Mouse (Mus musculus) hematopoietic stem cell, adult 5-6 weeks (primary cell): ENCODE measurements around the gene Olfr610. TPM values are rescaled to one million over a fixed set of nuclear protein-coding genes. Genes with fewer than 3 reads are reported as not detected.
"Not testable (repeated sequence)": the region's sequence is repeated elsewhere in the genome, so short reads cannot be mapped to it uniquely, and the experiment has no call there.

ENCODE experiments used
- ATAC-seq, 2 experiments: fragments of 125-278 bp in 1 of 2; replicated peaks in 1 of 2; 2 replicates each; pipeline ENCODE4 v1.8.0; 2016 to 2017; ENCODE audit warnings: inconsistent platforms in 2 of 2, mild to moderate bottlenecking in 2 of 2, moderate number of reproducible peaks in 2 of 2, low read depth in 1 of 2, moderate TSS enrichment in 1 of 2; ENCODE audit not compliant: low FRiP score in 2 of 2, poor library complexity in 2 of 2, severe bottlenecking in 2 of 2, insufficient read depth in 1 of 2, low TSS enrichment in 1 of 2
- total RNA-seq: library from RNA; stranded (forward); fragments of 172-1452, 232-1000 nt; gene quantifications from 2 replicates; pipeline ENCODE4 v1.2.3, GENCODE M21; 2017

Olfr610 gene
- total RNA-seq, result not detected in 2 replicates

DNA sequence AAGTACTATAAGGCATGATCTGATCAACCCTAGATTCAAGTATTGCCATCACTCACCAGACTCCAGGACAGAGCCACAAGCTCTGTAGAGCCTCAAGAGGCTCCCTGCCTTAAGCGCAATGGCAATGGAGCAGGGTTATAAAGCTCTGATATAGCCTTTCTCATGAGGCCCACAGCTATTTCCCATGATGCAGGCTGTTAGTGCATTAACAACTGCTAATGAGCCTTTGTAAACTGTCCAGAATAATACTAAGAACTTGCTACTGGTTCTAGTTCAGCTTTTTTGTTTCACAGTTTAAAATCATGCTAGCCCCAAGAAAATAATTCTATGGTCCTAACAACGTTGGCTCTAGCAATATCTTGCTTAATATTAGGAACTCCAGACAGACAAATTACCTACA lies at the start of gene Olfr610:
Olfr610 (minus strand) TSS at position 101 of the 400 bp plus-strand sequence.
- no peak for ATAC-seq

DNA sequence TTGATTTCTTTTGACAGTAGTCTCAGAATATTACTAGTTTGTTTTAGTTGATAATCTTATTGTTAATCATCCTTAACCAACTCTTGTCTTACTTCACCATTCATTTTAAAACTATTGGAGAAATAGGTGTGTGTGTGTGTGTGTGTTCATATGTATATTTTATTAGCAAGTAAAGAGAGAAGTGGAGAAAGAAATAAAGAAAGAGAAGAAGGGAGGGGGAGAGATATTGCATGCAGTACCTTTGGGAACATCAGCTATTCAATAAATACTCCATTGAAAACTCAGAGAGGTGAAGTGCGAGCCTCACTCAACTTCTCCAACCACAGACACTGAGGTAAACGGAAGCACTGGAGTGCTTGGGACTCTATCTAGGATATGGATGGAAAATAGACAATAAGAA lies 43.9 kb upstream of the Olfr610 start, which contains the start of gene Olfr615:
Olfr615 (plus strand) TSS at position 301 of the 400 bp plus-strand sequence.
- no peak for ATAC-seq

DNA sequence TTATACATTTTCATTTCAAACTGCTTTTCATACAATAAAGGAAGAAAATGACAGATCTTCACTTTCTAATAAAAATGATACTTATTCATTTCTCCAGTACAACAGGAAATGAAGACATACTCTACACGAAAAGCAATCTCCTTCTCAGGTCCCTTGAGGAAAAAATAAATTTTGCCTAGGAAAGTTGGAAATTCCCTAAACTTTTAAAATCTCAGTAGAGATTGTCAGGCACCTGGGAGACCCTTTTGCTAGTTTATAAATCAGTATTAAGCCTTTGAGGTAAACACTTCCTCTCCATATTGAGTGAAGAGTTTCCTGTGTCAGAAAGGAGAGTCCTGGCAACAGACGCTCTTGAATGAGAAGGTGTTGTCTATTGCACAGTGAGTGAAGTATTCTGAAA lies 35.9 kb upstream of the Olfr610 start, which contains the start of gene Olfr613:
Olfr613 (plus strand) TSS at position 301 of the 400 bp plus-strand sequence.
- ATAC-seq, result no peak

DNA sequence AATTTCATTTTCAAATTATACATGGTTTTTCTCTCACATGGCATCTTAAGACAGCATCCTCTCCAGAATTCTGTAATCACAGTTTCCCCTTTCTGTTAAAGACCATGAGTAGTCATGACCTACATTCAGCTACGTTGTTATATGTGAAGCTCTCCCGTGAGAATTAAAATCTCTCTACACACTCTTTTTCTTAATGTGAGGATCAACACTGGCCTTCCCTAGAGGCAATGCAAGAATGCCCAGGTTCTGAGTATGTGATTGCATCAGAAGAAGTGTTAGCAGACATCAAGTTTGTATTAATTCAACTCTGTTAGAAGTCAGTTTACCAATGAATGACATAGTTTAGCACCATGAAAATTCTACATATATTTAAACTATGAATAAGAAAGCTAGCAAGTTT lies 30.7 kb upstream of the Olfr610 start, which contains the start of gene Olfr612:
Olfr612 (minus strand) TSS at position 101 of the 400 bp plus-strand sequence.
- not testable (repeated sequence) for ATAC-seq

DNA sequence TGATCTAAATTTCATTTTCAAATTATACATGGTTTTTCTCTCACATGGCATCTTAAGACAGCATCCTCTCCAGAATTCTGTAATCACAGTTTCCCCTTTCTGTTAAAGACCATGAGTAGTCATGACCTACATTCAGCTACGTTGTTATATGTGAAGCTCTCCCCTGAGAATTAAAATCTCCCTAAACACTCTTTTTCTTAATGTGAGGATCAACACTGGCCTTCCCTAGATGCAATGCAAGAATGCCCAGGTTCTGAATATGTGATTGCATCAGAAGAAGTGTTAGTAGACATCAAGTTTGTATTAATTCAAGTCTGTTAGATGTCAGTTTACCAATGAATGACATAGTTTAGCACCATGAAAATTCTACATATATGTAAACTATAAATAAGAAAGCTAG lies 8.8 kb upstream of the Olfr610 start, which contains the start of gene Olfr611:
Olfr611 (minus strand) TSS at position 101 of the 400 bp plus-strand sequence.
- ATAC-seq, result not testable (repeated sequence)

DNA sequence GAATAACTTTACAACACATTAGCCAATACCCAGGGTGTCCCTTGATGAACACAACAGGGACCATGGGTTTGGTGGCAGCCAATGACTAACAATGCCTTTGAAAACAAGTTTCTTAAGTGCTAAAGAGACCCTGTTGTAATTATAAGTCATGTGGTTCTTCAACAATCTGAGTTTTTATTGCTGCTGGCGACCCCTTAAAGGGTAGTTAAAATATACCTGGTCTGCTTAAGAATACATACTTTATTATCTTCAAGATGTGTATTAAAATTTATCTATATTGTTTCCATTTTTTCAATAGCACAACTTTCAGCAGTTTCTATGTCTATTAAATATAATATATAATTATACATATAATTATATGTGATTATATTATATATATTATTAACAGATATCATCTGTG lies 14.0 kb downstream of the Olfr610 start, which contains the start of gene Olfr609:
Olfr609 (minus strand) TSS at position 101 of the 400 bp plus-strand sequence.
- no peak for ATAC-seq

DNA sequence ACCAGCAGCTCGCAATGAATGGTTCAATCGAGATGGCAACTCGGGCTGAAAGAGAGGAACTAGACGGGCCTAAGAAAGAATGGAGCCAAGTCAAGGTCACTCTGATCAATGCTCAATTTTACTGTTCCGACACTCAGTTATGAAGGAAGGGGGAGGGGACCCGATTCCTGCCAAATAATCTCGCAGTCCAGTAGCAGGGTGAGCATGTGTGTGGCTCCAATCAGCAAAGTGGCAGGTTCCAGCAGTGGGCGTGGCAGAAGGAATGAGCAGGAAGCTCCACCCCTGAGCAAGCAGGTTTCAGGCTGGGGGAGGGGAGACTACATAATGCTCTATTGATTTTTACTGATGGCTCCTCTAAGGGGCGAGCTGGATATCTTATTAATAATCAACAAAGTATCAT lies 34.8 kb downstream of the Olfr610 start:
- ATAC-seq, result not testable (repeated sequence)

DNA sequence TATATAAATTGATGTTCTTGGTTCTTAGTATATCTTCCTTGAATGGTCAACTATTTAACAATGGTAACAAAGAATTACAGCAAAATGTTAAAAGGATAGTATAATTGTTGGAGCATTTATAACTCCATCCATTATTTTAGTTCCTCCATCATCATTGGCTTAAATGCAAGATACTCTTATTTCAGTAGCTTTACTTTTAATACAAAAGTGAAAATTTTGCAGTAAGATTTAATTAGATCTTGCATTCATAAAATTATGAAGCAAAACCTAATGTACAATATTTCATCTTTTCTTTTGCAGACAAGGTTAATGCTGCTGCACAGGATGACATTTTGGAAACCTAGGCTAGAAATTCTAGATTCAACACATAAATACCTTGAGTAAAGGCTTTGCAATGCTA lies 42.3 kb downstream of the Olfr610 start, which contains the start of gene Olfr608:
Olfr608 (plus strand) TSS at position 301 of the 400 bp plus-strand sequence.
- no peak for ATAC-seq

DNA sequence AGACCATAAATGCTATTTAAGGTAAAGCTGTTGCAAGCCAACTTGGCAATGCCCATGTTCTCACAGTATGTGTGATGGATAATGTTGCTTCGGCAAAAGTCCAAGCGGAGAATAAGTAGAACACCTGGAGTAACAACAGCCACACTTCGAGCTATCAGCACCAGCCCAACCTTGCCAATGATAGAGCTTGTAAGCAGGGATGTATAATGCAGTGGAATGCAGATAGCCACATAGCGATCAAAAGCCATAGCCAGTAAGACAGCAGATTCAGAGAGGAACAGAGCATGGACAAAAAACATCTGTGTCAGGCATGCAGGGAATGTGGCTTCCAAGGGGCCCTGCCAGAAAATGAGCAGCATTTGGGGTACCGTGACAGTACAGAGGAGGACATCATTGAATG lies 51.3 kb downstream of the Olfr610 start:
- no peak for ATAC-seq

Other genes with a start within 250 kb of the Olfr610 start
- gene Olfr596, start 206.5 kb downstream of the Olfr610 start, total RNA-seq, result not detected in 2 replicates
- not detected in 2 replicates for gene Olfr597, start 195.8 kb downstream of the Olfr610 start, total RNA-seq
- not detected in 2 replicates for gene Olfr598, start 188.6 kb downstream of the Olfr610 start, total RNA-seq
- gene Olfr599, start 176.2 kb downstream of the Olfr610 start, total RNA-seq, result not detected in 2 replicates
- gene Olfr600, start 162.5 kb downstream of the Olfr610 start, total RNA-seq, result not detected in 2 replicates
- gene Olfr601, start 149.5 kb downstream of the Olfr610 start, total RNA-seq, result not detected in 2 replicates
- not detected in 2 replicates for gene Olfr603, start 125.9 kb downstream of the Olfr610 start, total RNA-seq
- gene Usp17lc, start 97.0 kb downstream of the Olfr610 start, total RNA-seq, result not detected in 2 replicates
- not detected in 2 replicates for gene Olfr605, start 66.7 kb downstream of the Olfr610 start, total RNA-seq
- not detected in 2 replicates for gene Olfr606, start 63.1 kb downstream of the Olfr610 start, total RNA-seq
- not detected in 2 replicates for gene Olfr607, start 48.0 kb downstream of the Olfr610 start, total RNA-seq
- gene Olfr608, start 42.2 kb downstream of the Olfr610 start, total RNA-seq, result not detected in 2 replicates
- not detected in 2 replicates for gene Olfr609, start 14.1 kb downstream of the Olfr610 start, total RNA-seq
- not detected in 2 replicates for gene Olfr611, start 8.7 kb upstream of the Olfr610 start, total RNA-seq
- gene Olfr612, start 30.6 kb upstream of the Olfr610 start, total RNA-seq, result not detected in 2 replicates
- gene Olfr613, start 36.0 kb upstream of the Olfr610 start, total RNA-seq, result not detected in 2 replicates
- gene Olfr615, start 44.0 kb upstream of the Olfr610 start, total RNA-seq, result not detected in 2 replicates
- not detected in 2 replicates for gene Olfr616, start 57.0 kb upstream of the Olfr610 start, total RNA-seq
- gene Olfr617, start 60.9 kb upstream of the Olfr610 start, total RNA-seq, result not detected in 2 replicates
- not detected in 2 replicates for gene Olfr618, start 78.0 kb upstream of the Olfr610 start, total RNA-seq
- gene Olfr619, start 88.5 kb upstream of the Olfr610 start, total RNA-seq, result not detected in 2 replicates
- not detected in 2 replicates for gene Olfr620, start 100.4 kb upstream of the Olfr610 start, total RNA-seq
- gene Olfr622, start 130.6 kb upstream of the Olfr610 start, total RNA-seq, result not detected in 2 replicates
- not detected in 2 replicates for gene Olfr623, start 151.6 kb upstream of the Olfr610 start, total RNA-seq
- gene Olfr624, start 159.1 kb upstream of the Olfr610 start, total RNA-seq, result not detected in 2 replicates
- gene Olfr625-ps1, start 170.6 kb upstream of the Olfr610 start, total RNA-seq, result not detected in 2 replicates
- gene Olfr243, start 202.5 kb upstream of the Olfr610 start, total RNA-seq, result not detected in 2 replicates
- gene Olfr628, start 218.3 kb upstream of the Olfr610 start, total RNA-seq, result not detected in 2 replicates
- gene Olfr629, start 232.8 kb upstream of the Olfr610 start, total RNA-seq, result not detected in 2 replicates
- not detected in 2 replicates for gene Olfr630, start 245.2 kb upstream of the Olfr610 start, total RNA-seq